In the genomic region with DNA sequence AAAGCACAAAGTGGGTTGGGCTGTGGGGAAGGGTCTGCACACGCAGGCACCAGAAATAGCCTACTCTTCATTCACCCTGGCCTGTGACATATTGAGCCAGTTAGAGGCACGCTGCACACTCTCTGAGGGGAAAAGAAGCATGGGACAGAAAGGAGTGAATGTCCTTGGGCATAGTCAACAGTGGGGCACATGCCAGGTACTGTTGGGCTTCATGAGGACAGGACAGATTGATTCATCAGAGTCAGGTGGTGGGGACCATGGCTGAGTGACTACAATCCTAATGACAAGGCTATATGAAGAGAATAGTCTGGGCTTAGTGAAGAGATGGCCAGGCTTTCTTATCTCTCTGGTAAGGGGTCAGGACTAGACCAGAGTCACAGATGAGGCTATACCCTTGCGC, we compare ENCODE assay signal across 29 mouse cellular contexts.
"Had no signal": no experiment of that assay in that cellular context is flagged by ENCODE, and none has a peak within 500 bp of the region (broad histone marks: within the 10 kb centered on the region; RNA-seq: fewer than 3 reads in every experiment).

No protein-coding gene starts in this region.

- DNase-seq: left cerebral cortex, postnatal 4 days; liver; liver, embryonic 13.5 days; liver, postnatal 0 days; lung, adult 18-20 months; lung, adult 2 months; lung, embryonic 14.5 days; lung, postnatal 10 days; lung, postnatal 14 days; lung, postnatal 36 days; lung, postnatal 4 days; midbrain, embryonic 14.5 days had no signal

- H3K4me3 ChIP-seq: limb, embryonic 10.5 days; limb, embryonic 12.5 days; limb, embryonic 13.5 days; limb, embryonic 15.5 days; liver, embryonic 12.5 days; liver, embryonic 13.5 days; liver, embryonic 15.5 days; lung, embryonic 15.5 days; megakaryocyte, embryonic 14.5 days; midbrain, embryonic 10.5 days; midbrain, embryonic 12.5 days; midbrain, embryonic 13.5 days; midbrain, embryonic 15.5 days; myocyte; neural tube, embryonic 12.5 days; neural tube, embryonic 13.5 days had no signal

- H3K27ac ChIP-seq: limb, embryonic 10.5 days; limb, embryonic 12.5 days; limb, embryonic 13.5 days; limb, embryonic 15.5 days; liver, embryonic 12.5 days; liver, embryonic 13.5 days; liver, embryonic 14.5 days; liver, embryonic 15.5 days; lung, embryonic 15.5 days; macrophage; midbrain, embryonic 10.5 days; midbrain, embryonic 12.5 days; midbrain, embryonic 13.5 days; midbrain, embryonic 15.5 days; neural tube, embryonic 12.5 days; neural tube, embryonic 13.5 days had no signal
